Mouse (Mus musculus) A20 (cell line): Measurements from ENCODE around the gene Rmnd1.
A peak's percentile ranks its signal among the peaks of the same experiment; 100 is the strongest.

Experiments used
- DNase-seq: peaks from one replicate; pipeline ENCODE4 v3.0.0-alpha.2; 2011; ENCODE audit warnings: low read depth, low spot score

The Rmnd1 gene

DNA sequence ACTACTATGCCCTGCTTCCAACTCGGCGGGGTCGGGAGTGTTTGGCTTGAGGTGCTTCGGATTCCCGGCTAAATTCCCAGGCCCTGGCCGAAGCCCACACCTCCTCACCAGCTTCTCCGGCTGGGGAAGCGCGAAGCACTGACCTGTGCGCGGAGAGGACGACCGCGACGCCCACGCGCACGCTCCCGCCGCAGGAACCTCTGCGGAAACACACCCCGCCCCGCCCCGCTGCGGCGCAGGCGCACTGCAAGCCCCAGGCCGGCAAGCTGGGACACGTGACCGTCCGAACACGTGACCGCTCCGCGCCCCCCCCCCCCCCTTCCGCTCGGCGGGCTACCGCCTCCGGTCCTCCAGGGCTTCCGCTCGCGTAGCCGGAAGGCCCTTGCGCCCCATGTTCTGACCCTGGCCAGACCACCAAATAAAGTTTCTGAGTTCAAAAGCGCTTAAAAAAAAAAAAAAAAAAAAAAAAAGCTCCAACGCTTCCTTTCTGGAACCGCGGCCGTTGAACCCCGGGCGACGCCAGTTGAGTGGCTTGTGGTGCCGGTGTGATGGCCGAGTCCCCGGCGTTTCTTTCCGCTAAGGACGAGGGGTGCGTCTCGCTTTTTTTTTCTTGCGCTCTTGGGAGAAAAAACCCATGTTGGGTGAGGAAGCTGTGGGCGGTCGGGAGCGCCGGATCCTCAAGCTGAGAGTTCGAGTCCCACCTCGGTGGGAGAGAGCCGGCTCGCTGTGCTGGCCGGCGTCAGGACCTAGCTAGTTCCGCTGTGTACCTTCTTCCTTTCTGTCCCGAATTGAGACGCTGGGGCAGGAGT is at the start of gene Rmnd1, which contains the start of gene Armt1:
Rmnd1 (minus strand) TSS at position 266 of the 809 bp plus-strand sequence.
Armt1 (plus strand) TSS at position 345 of the 809 bp plus-strand sequence.
- DNase-seq: peak; percentile 97

DNA sequence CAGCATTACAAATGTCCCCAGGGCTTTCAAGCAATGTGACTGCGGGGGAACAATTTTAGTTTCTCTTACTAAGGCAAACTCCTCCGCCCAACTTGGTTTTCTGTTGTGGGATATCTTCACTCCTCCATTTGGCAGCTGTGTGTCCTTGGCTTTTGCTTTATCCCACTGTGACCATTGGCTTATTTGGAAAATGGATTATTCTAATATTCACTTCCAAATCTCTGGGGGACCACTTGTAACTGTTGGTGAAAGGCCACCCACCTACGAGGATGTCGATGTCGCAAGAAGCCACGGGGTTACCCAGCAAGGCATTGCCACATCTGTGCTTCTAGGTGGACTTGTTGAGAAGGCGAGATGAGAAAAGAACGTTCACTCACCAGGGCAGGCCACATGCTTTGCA is 49.5 kb upstream of the Rmnd1 start:
- no peak for DNase-seq

DNA sequence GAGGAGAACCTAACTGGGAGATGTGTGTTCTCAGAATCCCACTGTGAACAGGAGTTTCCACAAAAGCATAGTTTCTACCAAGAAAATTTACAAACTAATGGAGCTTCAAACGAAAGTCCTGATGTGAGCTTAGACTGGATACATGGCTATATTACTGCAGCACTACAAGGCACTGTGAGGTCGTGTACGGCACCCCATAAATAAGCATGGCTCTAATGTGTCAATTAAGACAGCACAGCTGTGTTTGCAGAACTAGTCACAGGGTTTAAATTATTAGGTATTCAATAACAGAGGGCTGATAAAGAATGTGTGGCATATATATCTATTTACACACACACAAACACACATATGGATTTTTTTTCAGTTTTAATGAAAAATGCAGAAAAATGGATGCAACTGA is 48.7 kb upstream of the Rmnd1 start:
- DNase-seq: no peak

DNA sequence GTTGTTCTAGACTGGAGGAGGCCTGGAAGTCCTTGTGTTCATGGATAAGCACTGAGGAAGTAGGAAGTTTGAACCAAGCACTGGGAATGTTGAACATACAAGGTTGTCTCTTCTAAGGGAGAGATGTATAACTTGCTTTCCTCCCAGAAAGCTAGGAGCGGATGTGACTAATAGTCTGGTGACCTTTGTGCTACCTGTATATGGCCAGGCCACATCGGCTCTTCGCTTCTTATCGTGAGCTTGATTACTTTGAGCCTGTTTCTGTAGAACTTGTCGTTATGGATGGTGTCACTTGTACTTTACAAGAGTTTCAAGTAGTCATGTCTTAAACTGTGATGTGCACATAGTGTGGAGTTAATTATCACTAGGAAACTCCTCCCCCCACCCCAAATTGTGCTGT is 44.4 kb upstream of the Rmnd1 start:
- no peak for DNase-seq

DNA sequence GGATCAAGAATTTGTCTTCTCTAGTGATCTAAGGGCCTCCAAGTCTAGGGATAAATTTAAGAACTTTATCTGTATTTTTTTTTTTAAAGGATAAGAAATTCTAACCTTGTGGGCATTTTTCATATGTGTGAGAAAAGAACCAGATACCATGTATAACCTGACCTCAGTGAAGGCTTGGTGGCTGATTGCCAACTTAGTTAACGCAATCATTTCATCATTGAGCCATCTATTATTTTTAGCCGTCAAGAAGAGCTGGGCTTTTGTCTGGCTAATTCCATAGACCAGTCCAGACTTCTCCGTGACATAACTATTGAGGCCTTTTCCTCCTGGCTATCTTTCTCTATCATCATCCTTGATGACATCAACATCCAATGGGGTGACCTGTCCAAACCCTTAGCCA is 43.2 kb upstream of the Rmnd1 start:
- DNase-seq: no peak

DNA sequence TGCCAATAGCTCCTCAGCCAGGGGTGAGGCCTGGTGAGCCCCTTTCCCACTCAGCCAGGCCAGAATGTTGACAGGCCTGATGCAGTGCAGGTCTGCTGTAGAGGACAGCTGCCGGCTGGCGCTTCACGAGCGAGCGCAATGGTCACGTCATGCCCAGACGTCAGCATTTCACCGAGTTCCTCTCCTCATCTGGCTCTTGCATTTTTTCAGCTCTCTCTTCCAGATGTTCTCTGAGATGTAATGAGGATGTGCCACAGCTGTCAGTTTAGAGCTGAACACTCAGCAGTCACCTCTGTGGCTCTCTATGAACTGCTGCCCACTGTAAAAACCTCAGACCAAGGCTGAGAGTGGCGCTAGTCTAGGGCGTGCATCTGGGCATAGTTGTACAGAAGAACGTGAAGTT is 41.4 kb upstream of the Rmnd1 start:
- no peak for DNase-seq

DNA sequence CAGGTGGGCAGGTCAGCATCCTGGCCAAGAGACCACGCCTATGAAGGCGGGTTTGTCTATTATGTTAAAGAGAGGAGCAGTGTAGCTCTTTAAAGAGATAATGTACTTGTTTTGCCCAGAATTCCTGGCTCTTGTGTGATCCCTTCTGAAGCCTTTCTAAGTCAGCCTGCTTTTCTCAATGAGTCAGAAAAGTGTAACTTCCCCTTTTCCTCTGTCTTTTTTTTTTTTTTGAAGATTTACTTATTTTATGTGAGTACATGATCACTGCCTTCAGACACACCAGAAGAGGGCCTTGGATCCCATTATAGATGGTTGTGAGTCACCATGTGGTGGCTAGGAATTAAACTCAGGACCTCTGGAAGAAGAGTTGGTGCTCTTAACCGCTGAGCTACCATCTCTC is 37.2 kb upstream of the Rmnd1 start:
- no peak for DNase-seq

DNA sequence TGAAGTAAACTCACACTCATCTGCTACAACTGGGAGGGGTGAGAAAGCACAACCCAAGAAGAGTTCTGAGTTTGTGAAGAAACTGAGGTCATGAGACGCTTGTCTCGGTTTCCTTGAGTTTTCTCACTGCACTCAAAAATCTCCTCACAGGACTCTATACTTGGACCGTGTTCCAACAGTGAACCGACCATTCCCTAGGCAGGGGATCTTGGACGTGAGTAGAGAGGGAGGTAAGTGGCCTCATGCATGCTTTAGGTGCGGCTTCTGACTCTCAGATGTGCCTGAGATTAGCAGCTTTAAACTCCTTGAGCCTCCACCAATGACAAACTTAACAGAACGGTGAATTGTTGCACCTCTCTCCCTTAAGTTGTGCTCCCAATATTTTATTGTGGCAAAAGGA is 33.6 kb upstream of the Rmnd1 start:
- no peak for DNase-seq

DNA sequence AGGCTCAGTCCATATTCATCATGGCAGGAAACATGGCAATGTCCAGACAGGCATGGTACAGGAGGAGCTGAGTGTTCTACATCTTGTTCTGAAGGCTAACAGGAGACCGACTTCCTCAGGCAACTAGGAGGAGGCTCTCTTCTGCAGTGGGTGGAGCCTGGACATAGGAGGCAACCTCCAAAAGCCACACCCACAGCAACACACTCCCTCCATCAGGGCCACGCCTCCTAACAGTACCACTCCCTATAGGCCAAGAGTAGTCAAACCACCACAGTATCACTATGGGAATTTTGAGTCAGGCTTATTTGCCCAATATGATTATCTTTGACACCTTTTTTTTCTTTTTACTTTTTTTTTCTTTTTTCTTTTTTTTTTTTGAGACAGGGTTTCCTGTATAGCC is 28.0 kb upstream of the Rmnd1 start:
- DNase-seq: peak; percentile 17

DNA sequence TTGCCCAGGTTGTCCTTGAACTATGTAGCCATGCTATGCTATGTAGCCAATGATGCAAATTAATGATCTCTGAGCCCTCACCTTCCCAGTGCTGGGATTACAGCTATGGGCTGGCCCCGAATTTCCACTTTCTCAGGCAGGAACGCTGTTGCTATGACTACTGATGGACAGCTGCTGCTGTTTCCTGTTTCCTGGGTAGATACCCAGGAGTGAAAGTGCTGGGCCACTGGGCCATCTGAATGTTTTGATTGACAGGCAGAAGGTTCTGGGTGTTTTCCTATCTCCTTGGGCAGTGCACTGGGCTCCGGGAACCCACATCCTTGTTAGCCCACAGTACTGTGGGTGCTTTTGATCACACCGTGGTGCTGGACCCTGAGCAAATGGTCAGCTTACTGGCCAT is 24.2 kb upstream of the Rmnd1 start:
- DNase-seq: no peak

DNA sequence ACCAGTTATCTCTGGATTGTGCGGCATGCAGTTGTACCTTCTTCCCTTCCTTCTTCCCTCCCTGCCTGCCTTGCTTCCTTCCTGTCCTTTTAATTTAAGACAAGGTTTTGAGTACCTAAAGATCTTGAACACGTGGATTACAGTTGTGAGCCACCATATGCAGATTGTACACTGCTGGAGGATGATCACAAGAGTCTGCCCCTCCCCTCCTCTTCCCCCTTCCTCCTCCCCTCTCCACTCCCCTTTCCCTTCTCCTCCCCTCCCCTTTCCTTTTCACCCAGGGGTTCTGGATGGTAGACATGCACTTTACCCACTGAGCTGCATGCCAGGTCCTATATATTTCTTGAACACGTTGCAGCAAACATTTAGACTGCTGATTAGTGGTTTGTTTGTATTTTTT is 3.2 kb upstream of the Rmnd1 start:
- DNase-seq: no peak

DNA sequence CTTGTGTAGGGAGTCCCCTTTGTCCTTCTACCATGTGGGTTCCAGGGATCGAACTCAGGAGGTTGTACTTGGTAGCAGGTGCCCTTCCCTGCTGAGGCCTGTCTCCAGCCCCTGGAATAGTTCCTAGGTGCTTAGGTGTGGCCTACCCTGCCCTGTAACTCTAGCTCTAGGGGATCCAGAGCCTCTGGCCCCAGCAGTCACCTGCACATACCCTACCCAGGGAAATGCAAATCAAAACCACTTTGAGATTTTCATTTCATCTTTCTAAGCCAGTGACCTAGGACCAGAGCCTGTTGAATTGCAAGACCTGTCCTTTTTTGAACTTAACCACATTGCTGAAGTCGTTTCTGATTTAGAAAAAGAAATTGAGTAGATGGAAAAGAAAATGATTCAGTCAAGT is 1.7 kb upstream of the Rmnd1 start:
- peak; percentile 71 for DNase-seq

DNA sequence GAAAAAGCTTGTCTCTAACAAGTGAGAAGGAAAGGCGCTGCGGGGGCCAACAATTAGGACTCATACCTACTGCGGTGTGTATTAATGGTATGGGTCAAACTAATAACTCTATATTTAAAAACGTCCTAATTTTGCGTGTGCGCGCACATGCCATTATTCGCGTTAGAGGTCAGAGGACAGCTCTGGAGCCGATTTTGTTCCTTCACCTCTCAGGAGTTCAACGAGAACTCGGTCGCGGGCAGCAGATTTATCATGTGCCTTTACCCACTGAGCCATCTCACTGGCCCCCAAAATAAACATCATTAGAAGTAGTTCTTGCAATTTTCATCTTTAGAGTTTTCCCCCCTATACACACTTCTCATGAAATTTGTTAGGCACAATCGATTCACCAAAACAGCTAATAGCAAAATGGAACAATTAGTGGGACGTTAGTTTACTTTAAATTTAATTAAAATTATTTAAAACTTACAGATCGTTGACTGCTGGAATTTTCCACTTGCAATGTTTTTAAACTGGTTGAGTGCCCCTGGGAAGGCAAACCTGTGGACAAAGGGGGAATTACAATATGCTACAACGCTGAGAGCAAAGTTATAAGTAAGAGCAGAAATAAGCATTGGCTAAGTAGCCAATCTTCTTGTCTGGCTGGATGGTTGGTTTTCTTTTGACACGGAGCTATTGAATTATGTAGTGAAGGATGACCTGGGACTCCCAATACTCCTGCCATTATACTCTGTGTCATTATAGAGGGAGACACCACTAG is 988 bp upstream of the Rmnd1 start:
- peak; percentile 56 for DNase-seq

DNA sequence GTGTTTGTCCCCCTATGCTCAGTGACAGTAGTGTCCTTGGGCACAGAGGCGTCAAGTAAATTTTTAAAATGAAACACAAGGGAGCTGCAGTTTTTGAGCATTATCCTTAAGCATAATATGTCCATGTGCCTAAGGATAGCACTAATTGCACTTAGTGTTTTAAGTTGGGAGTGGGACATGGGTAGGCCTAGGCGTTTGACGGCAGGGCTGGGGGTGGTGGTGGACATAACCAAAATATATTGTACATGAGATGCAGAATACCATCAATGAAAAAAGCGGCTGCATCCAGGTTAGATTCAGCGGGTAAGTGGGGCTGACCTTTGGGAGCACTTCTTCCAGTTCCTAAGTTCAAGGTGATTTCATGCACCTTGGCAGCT is 454 bp downstream of the Rmnd1 start:
- no peak for DNase-seq

DNA sequence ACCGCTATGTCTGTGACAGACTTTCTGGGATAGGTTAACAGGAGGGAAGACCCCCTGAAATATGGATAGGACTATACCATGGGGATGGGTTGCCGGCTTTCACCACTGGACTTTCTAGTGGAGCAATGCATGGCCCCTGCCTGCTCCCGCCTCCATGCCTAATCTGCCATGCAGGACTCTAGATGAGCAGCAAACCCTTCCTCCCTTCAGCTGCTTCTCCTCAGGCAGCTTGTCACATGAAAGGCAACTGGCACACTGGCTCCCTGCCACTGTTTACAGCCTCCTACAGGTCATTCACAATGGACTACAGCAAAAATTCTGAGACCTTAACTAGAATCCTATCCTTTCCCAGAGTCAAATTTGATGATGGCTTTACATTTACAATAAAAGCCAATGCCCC is 1.4 kb downstream of the Rmnd1 start:
- no peak for DNase-seq

DNA sequence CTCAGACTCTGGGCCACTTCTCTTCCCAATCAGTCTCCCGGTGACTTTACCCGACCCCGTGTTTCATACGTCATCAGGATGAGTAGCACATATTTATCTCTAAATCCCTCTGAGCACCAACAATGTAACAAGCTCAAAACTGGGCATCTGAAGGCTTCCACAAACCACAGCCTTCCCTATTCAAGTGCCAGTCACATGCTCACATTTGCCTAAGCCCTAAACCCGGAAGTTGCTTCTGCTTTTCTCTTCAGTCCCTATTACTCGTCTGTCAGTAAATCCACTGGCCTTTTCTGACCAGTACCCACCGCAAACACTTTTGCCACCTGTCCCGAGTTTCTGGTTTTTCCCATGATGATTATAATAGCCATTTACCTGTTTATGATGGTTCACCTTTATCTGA is 1.8 kb downstream of the Rmnd1 start:
- no peak for DNase-seq

DNA sequence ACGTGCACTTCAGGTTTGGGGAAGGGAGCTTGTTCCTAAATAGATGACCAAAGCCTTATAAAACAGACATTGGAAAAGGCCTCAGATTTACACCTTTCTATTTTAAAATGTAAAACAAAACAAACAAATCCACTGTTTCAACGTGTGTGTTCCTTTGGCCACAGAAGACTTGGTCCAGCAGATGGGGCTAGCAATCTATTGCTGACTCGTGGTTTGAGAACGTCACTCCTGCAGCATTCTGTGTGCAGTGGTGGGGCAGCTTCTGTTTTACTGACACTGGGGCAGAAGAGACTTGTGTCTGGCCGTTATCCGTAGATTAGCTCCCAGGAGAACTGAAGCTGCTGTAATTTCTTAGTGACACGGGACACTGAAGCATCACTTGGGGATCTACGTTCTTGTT is 6.9 kb downstream of the Rmnd1 start:
- no peak for DNase-seq

DNA sequence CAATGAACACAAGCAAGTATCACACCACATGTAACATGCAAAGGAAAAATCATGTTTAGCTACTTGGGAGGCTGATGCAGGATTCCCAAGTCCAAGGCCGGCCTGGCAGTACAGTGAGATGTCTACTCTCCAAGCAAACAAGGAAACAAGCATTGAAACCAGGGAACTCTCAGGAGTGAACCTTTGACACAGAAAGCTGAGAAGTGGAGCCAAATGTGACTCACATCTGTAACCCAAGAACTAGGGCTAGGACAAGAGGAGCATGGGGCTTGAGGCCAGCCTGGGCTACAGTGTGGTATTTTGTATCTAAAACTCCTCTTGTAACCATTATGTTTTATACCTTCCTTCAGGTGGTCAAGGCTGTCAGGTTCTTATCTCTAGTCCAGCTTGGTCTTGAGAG is 25.0 kb downstream of the Rmnd1 start:
- no peak for DNase-seq

DNA sequence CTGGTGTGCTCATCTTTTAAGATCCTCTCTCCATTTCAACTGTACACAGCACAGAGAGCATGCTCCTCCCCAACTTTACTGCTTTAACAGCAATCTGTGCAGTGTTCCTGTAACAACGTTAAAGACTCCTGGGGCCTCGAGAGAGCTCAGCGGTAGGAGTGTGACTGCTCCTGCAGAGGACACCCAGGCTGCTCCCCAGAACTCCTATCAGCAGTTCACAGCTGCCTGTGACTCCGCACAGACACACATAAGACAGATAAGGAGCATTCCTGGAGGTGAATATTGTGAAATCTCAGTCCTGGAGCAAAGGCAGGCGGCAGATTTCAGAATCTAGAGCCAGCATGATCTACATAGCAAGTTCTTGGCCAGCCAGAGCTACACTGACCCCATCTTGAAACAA is 26.7 kb downstream of the Rmnd1 start:
- DNase-seq: no peak

DNA sequence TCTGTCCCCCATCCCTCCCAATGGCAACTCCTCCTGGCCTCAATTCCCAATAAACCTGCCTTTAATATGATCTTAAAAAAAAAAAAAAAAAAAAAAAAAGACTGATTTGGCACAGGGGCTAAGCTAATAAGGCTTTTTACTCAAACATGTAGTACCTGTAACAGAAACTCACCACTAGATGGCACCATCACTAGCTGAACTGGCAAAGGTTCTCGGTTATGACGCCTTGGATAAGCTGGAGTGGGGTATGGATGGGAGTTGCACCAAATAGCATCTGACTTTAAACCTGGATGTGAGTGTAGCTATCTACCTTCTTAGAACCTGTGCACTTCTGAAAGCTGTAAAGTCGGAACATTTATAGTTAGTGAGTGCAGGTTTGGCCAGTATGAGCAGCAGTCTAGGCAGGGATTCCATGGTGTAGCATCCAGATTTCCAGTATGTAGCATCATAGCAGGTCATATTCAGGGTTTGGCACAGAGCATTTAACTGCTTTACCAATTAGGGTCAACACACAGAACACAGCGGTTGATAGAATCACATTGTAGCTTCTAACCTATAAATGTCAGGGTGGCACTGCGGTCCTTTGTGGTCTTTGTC is 27.2 kb downstream of the Rmnd1 start:
- DNase-seq: peak; percentile 63

DNA sequence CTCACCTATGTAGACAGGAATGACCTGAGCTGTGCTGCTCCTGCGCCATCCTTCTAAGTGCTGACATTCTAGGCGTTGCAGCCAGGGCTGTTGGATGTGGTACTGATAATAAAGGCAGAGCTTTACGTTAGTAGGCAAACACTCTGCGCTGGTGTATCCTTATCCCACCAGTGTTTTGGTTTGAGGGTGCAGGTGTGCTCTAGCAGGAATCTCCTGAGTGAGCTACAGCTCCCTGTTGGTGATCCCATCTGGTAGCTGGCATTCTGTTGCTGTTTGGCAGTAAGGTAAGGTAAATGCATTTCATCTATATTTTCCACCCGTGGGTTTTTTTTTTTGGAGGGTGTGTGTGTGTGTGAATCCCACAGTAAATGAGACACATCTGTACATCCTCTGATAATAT is 34.1 kb downstream of the Rmnd1 start:
- DNase-seq: no peak

DNA sequence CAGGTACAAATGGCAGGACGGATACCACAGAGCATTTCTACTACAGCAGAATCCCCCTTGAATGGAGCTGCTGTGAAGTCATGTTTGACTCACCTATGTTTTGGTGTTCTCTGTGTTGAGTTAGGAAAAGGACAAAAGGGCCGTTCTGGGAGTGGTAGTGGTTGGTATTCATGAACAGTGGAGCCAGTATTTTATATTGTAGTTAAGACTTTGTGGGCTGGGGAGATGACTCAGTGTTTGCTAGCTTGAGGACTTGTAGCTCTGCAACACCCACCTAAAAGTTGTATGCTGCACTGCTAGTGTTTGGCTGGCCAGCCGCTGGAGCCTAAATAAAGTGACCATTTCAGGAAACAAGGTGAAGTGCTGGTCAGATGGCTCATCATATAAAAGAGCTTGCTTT is 36.9 kb downstream of the Rmnd1 start:
- DNase-seq: no peak

DNA sequence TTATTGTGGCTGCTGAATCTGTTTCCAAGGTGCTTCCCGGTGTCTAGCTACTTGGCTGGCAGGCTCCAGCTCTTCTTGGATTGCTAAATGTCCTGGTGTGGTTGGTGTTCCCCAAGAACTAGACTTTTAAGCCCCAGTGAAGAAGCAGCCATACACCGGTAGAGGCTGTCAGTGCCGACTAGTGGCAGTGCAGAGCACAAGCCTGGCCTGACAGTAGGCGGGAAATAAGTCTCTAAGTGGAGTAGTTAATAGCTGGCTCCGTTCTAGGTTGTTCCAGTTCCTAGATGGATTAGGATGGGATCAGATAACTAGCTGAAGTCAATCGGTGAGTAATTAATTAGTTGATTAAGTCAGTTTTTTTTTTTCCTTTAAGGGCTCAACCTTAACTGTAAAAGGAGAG is 40.3 kb downstream of the Rmnd1 start:
- peak; percentile 52 for DNase-seq
